Mouse (Mus musculus): ENCODE measurements around the gene Tacc2. TPM values are rescaled to one million over a fixed set of nuclear protein-coding genes. Genes with fewer than 3 reads are reported as not detected.

Gene Tacc2
- total RNA-seq, 2 experiments from 2014 or later: 50.8 to 55.8 TPM

GRCm38 (mm10) chr7:130764160-130764559, 186.9 kb downstream of the Tacc2 start:
- no peak for DNase-seq (ENCODE audit: low spot score in 2 of 2)

- no peak for DNase-seq (ENCODE audit: low spot score in 2 of 2)
Measured at GRCm38 (mm10) chr7:130766411-130767170, 189.4 kb downstream of the Tacc2 start.

- DNase-seq (ENCODE audit: low spot score in 2 of 2): no peak
Measured at GRCm38 (mm10) chr7:130768151-130768550, 190.9 kb downstream of the Tacc2 start.

- peak; percentile 37 to 59 for DNase-seq (ENCODE audit: low spot score in 2 of 2)
Measured at GRCm38 (mm10) chr7:130770707-130771106, 193.5 kb downstream of the Tacc2 start.

- no peak for DNase-seq (ENCODE audit: low spot score in 2 of 2)
Measured at GRCm38 (mm10) chr7:130773171-130773830, 196.1 kb downstream of the Tacc2 start.

- no peak for DNase-seq (ENCODE audit: low spot score in 2 of 2)
Measured at GRCm38 (mm10) chr7:130773914-130774630, 196.8 kb downstream of the Tacc2 start, which contains the start of gene Btbd16. Btbd16 (plus strand) TSS chr7:130774069.

GRCm38 (mm10) chr7:130780866-130781419, 203.7 kb downstream of the Tacc2 start:
- no peak for DNase-seq (ENCODE audit: low spot score in 2 of 2)

GRCm38 (mm10) chr7:130782501-130783050, 205.3 kb downstream of the Tacc2 start:
- DNase-seq (ENCODE audit: low spot score in 2 of 2): no peak

- no peak for DNase-seq (ENCODE audit: low spot score in 2 of 2)
Measured at GRCm38 (mm10) chr7:130785923-130786575, 208.8 kb downstream of the Tacc2 start.

- no peak for DNase-seq (ENCODE audit: low spot score in 2 of 2)
Measured at GRCm38 (mm10) chr7:130786708-130787107, 209.5 kb downstream of the Tacc2 start.

GRCm38 (mm10) chr7:130787537-130787936, 210.3 kb downstream of the Tacc2 start:
- no peak for DNase-seq (ENCODE audit: low spot score in 2 of 2)

GRCm38 (mm10) chr7:130788950-130789349, 211.7 kb downstream of the Tacc2 start:
- no peak for DNase-seq (ENCODE audit: low spot score in 2 of 2)

- DNase-seq (ENCODE audit: low spot score in 2 of 2): no peak
Measured at GRCm38 (mm10) chr7:130789456-130789855, 212.2 kb downstream of the Tacc2 start.

GRCm38 (mm10) chr7:130793671-130794070, 216.4 kb downstream of the Tacc2 start:
- DNase-seq (ENCODE audit: low spot score in 2 of 2): no peak

GRCm38 (mm10) chr7:130796786-130797185, 219.5 kb downstream of the Tacc2 start:
- no peak for DNase-seq (ENCODE audit: low spot score in 2 of 2)

GRCm38 (mm10) chr7:130797524-130797923, 220.3 kb downstream of the Tacc2 start:
- no peak for DNase-seq (ENCODE audit: low spot score in 2 of 2)

- DNase-seq (ENCODE audit: low spot score in 2 of 2): no peak
Measured at GRCm38 (mm10) chr7:130799418-130799817, 222.2 kb downstream of the Tacc2 start.

GRCm38 (mm10) chr7:130800681-130801080, 223.4 kb downstream of the Tacc2 start:
- no peak for DNase-seq (ENCODE audit: low spot score in 2 of 2)

- no peak for DNase-seq (ENCODE audit: low spot score in 2 of 2)
Measured at GRCm38 (mm10) chr7:130801811-130802210, 224.6 kb downstream of the Tacc2 start.

- no peak for DNase-seq (ENCODE audit: low spot score in 2 of 2)
Measured at GRCm38 (mm10) chr7:130803251-130803825, 226.1 kb downstream of the Tacc2 start.

All from adrenal gland, postnatal 4 days (tissue).